Mouse (Mus musculus) intestine, postnatal 0 days (tissue): ENCODE measurements at regions not wholly inside any gene's neighbourhood (a gene's known extent, or its start where the extent isn't known, plus 50 kb on each side); places are given as distances from the start of the nearest gene placed in this dataset.
"Not testable (repeated sequence)": the region's sequence is repeated elsewhere in the genome, so short reads cannot be mapped to it uniquely, and the experiment has no call there.

ENCODE experiments used
- ATAC-seq: fragments of 200-750 bp; cut with Nextera tagmentation; 2 replicates; pipeline ENCODE4 v1.8.0; 2017; ENCODE audit warnings: mild to moderate bottlenecking, moderate TSS enrichment, moderate library complexity
- H3K27ac ChIP-seq: fragments of 300-500 bp; sonication (generic); 2 replicates; pipeline ENCODE4 v1.5.1; 2014; ENCODE audit warnings: mild to moderate bottlenecking, low read depth, low read length, moderate library complexity
- H3K27me3 ChIP-seq: fragments of 300-500 bp; sonication (generic); replicated peaks from 2 replicates; pipeline ENCODE4 v1.6.1; 2014; ENCODE audit warnings: low read length, mixed read lengths; ENCODE audit not compliant: control insufficient read depth, insufficient read depth
- H3K36me3 ChIP-seq: fragments of 300-500 bp; sonication (generic); 2 replicates; pipeline ENCODE4 v1.6.1; 2014; ENCODE audit warnings: mild to moderate bottlenecking, moderate library complexity; ENCODE audit not compliant: control insufficient read depth, insufficient read depth
- H3K4me1 ChIP-seq: fragments of 300-500 bp; sonication (generic); replicated peaks from 2 replicates; pipeline ENCODE4 v1.6.1; 2014; ENCODE audit warnings: antibody characterized with exemption, low read length, mixed read lengths; ENCODE audit not compliant: control insufficient read depth, insufficient read depth
- H3K4me2 ChIP-seq: fragments of 300-500 bp; sonication (generic); replicated peaks from 2 replicates; pipeline ENCODE4 v1.6.1; 2014; ENCODE audit warnings: low read depth, mild to moderate bottlenecking, moderate library complexity
- H3K4me3 ChIP-seq: fragments of 300-500 bp; sonication (generic); 2 replicates; pipeline ENCODE4 v1.5.1; 2014; ENCODE audit warnings: low read depth, low read length
- H3K9ac ChIP-seq: fragments of 300-500 bp; sonication (generic); 2 replicates; pipeline ENCODE4 v1.6.1; 2014; ENCODE audit warnings: mild to moderate bottlenecking, low read depth, low read length
- H3K9me3 ChIP-seq: fragments of 300-500 bp; sonication (generic); 2 replicates; pipeline ENCODE4 v1.6.1; 2016; ENCODE audit warnings: mixed run types; ENCODE audit not compliant: control insufficient read depth
- CTCF ChIP-seq: sonication (generic); IDR thresholded peaks from 2 replicates; pipeline ENCODE4 v1.5.1; 2016; ENCODE audit warnings: low read depth, mild to moderate bottlenecking, control low read depth, antibody characterized with exemption, moderate library complexity
- WGBS: fragments of 180-500 bp; shearing (Covaris S2); extraction: QIAGEN DNeasy Blood & Tissue Kit; methylation state at CpG from one replicate; pipeline ENCODE4 v1.1.7; 2014; 5-methylcytosine and 5-hydroxymethylcytosine counted together

GRCm38 (mm10) chr6:48178360-48179120 is 92.1 kb upstream of the Zfp746 start:
- Histone ChIP-seq H3K4me2 (no peak overlapping the region), H3K4me3 (no peak overlapping the region), H3K9ac (no peak overlapping the region), H3K4me1 (no peaks in the 10 kb centered on the region), H3K9me3 (no peaks in the 10 kb centered on the region), H3K27ac (no peak overlapping the region), H3K27me3 (no peaks in the 10 kb centered on the region), H3K36me3 (no peaks in the 10 kb centered on the region)
- no peak for ATAC-seq
- TF ChIP-seq CTCF: no peak
- whole genome bisulfite sequencing: 80% methylated on average over 3 of the region's 3 CpGs

GRCm38 (mm10) chr6:48177936-48178335 is 91.5 kb upstream of the Zfp746 start:
- H3K36me3 ChIP-seq: no peaks in the 10 kb centered on the region
- WGBS: 19% methylated on average over 2 of the region's 2 CpGs
- H3K27me3 ChIP-seq: no peaks in the 10 kb centered on the region
- peak; percentile 72 for TF ChIP-seq CTCF
- no peaks in the 10 kb centered on the region for H3K4me1 ChIP-seq
- H3K9me3 ChIP-seq: no peaks in the 10 kb centered on the region
- H3K4me3 ChIP-seq: no peak overlapping the region
- H3K9ac ChIP-seq: no peak overlapping the region
- no peak for ATAC-seq
- H3K4me2 ChIP-seq: no peak overlapping the region
- no peak overlapping the region for H3K27ac ChIP-seq

GRCm38 (mm10) chr6:48175234-48175633 is 88.8 kb upstream of the Zfp746 start:
- no peaks in the 10 kb centered on the region for H3K4me1 ChIP-seq
- no peaks in the 10 kb centered on the region for H3K27me3 ChIP-seq
- no peak for TF ChIP-seq CTCF
- H3K4me3 ChIP-seq: no peak overlapping the region
- H3K9ac ChIP-seq: no peak overlapping the region
- no peak for ATAC-seq
- H3K27ac ChIP-seq: no peak overlapping the region
- 59% methylated on average over 2 of the region's 2 CpGs for WGBS
- H3K36me3 ChIP-seq: no peaks in the 10 kb centered on the region
- H3K4me2 ChIP-seq: no peak overlapping the region
- no peaks in the 10 kb centered on the region for H3K9me3 ChIP-seq

- H3K36me3 ChIP-seq, H3K4me2 ChIP-seq, H3K27ac ChIP-seq, ATAC-seq, H3K27me3 ChIP-seq, H3K9me3 ChIP-seq, H3K9ac ChIP-seq, H3K4me1 ChIP-seq, H3K4me3 ChIP-seq: not testable (repeated sequence)
- WGBS: 94% methylated on average over 8 of the region's 13 CpGs
Observed at GRCm38 (mm10) chr6:48172769-48173168, 86.4 kb upstream of the Zfp746 start.

- Histone ChIP-seq H3K9me3 (no peaks in the 10 kb centered on the region), H3K4me3 (no peak overlapping the region), H3K4me2 (no peak overlapping the region), H3K4me1 (no peaks in the 10 kb centered on the region), H3K36me3 (no peaks in the 10 kb centered on the region), H3K27ac (no peak overlapping the region), H3K9ac (no peak overlapping the region), H3K27me3 (no peaks in the 10 kb centered on the region)
- no peak for ATAC-seq
- 53% methylated on average over 2 of the region's 2 CpGs for WGBS
- TF ChIP-seq CTCF: no peak
Observed at GRCm38 (mm10) chr6:48136851-48137250, 50.5 kb upstream of the Zfp746 start.
